Mouse (Mus musculus) CH12.LX (cell line): ENCODE data around the gene Pepd. TPM values are rescaled to one million over a fixed set of nuclear protein-coding genes. Genes with fewer than 3 reads are reported as not detected.

Experiments used
- DNase-seq: peaks from one replicate; pipeline ENCODE4 v3.0.0-alpha.2; 2013; ENCODE audit errors: extremely low read depth
- H3K27ac ChIP-seq: 2 replicates; pipeline ENCODE4 v1.5.1; 2012; ENCODE audit warnings: low read depth, mild to moderate bottlenecking, control low read depth, moderate library complexity; ENCODE audit not compliant: insufficient read depth
- H3K27me3 ChIP-seq: replicated peaks from 2 replicates; pipeline ENCODE3; 2012; ENCODE audit warnings: inconsistent platforms
- H3K36me3 ChIP-seq, 2 experiments: replicated peaks in 1 of 2; 2 replicates each; pipeline versions ENCODE3 to v1.6.1; 2012; ENCODE audit warnings: inconsistent platforms in 1 of 2, low read length in 1 of 2, mild to moderate bottlenecking in 1 of 2, mixed read lengths in 1 of 2, moderate library complexity in 1 of 2; ENCODE audit not compliant: control insufficient read depth in 1 of 2, insufficient read depth in 1 of 2
- H3K4me1 ChIP-seq, 2 experiments: 2 replicates each; pipeline ENCODE4 v1.6.1; 2012; ENCODE audit warnings: inconsistent platforms in 1 of 2, moderate library complexity in 1 of 2; ENCODE audit not compliant: insufficient read depth in 2 of 2, control insufficient read depth in 1 of 2
- H3K4me2 ChIP-seq: 2 replicates; pipeline ENCODE4 v1.6.1; 2012; ENCODE audit warnings: low read depth, mild to moderate bottlenecking, control low read depth; ENCODE audit not compliant: poor library complexity, insufficient read depth, severe bottlenecking
- H3K4me3 ChIP-seq, 3 experiments: fragments of 150-350 bp in 1 of 3; sonication (generic) in 1 of 3; replicated peaks in 1 of 3; 2 replicates each; pipeline versions ENCODE3 to v1.5.1; 2011 to 2012; ENCODE audit warnings: low read depth in 2 of 3, low read length in 2 of 3, mild to moderate bottlenecking in 2 of 3, moderate library complexity in 2 of 3, control low read depth in 1 of 3, improper control_type of control experiment in 1 of 3, inconsistent platforms in 1 of 3, mixed read lengths in 1 of 3; ENCODE audit not compliant: poor library complexity in 1 of 3
- H3K79me2 ChIP-seq: replicated peaks from 2 replicates; pipeline ENCODE4 v1.6.1; 2012; ENCODE audit warnings: mild to moderate bottlenecking, moderate library complexity; ENCODE audit not compliant: control insufficient read depth, poor library complexity, insufficient read depth, severe bottlenecking; ENCODE audit errors: extremely low read depth
- H3K9ac ChIP-seq: 2 replicates; pipeline ENCODE4 v1.6.1; 2012; ENCODE audit warnings: low read depth, mild to moderate bottlenecking, control low read depth, moderate library complexity; ENCODE audit not compliant: insufficient read depth
- H3K9me3 ChIP-seq: replicated peaks from 2 replicates; pipeline ENCODE3; 2012; ENCODE audit warnings: low read length, inconsistent platforms, mixed read lengths
- CHD2 ChIP-seq: IDR thresholded peaks from 2 replicates; pipeline ENCODE4 v1.6.1; 2011; ENCODE audit warnings: low read length, improper control_type of control experiment
- E2F4 ChIP-seq: IDR thresholded peaks from 2 replicates; pipeline ENCODE4 v1.6.1; 2011; ENCODE audit warnings: low read depth, low read length, improper control_type of control experiment; ENCODE audit not compliant: insufficient replicate concordance
- ETS1 ChIP-seq: conservative IDR thresholded peaks from 2 replicates; pipeline ENCODE4 v1.6.1; 2012; ENCODE audit warnings: low read depth, mild to moderate bottlenecking, inconsistent platforms, low read length, improper control_type of control experiment, moderate library complexity
- GABPA ChIP-seq: IDR thresholded peaks from 2 replicates; pipeline ENCODE4 v1.6.1; 2012; ENCODE audit warnings: low read depth, low read length, improper control_type of control experiment, inconsistent platforms; ENCODE audit not compliant: insufficient replicate concordance
- HCFC1 ChIP-seq: IDR thresholded peaks from 2 replicates; pipeline ENCODE4 v1.6.1; 2012; ENCODE audit warnings: low read depth, mild to moderate bottlenecking, inconsistent platforms, low read length, improper control_type of control experiment
- MAX ChIP-seq: IDR thresholded peaks from 2 replicates; pipeline ENCODE4 v1.6.1; 2011; ENCODE audit warnings: low read length, improper control_type of control experiment
- NELFE ChIP-seq: IDR thresholded peaks from 2 replicates; pipeline ENCODE4 v1.6.1; 2011; ENCODE audit warnings: low read depth, low read length, improper control_type of control experiment
- NRF1 ChIP-seq: IDR thresholded peaks from 2 replicates; pipeline ENCODE4 v1.6.1; 2014; ENCODE audit warnings: low read depth, mild to moderate bottlenecking, inconsistent platforms, low read length, improper control_type of control experiment, moderate library complexity
- PAX5 ChIP-seq: IDR thresholded peaks from 2 replicates; pipeline ENCODE4 v1.6.1; 2012; ENCODE audit warnings: low read length, inconsistent platforms, mixed read lengths
- RCOR1 ChIP-seq: conservative IDR thresholded peaks from 2 replicates; pipeline ENCODE4 v1.6.1; 2012; ENCODE audit warnings: low read depth, mild to moderate bottlenecking, inconsistent platforms, low read length, improper control_type of control experiment
- SIN3A ChIP-seq: IDR thresholded peaks from 2 replicates; pipeline ENCODE4 v1.6.1; 2012; ENCODE audit warnings: low read length, improper control_type of control experiment, inconsistent platforms
- TCF12 ChIP-seq: IDR thresholded peaks from 2 replicates; pipeline ENCODE4 v1.6.1; 2014; ENCODE audit warnings: low read depth, mild to moderate bottlenecking, inconsistent platforms, low read length, improper control_type of control experiment
- USF1 ChIP-seq: IDR thresholded peaks from 2 replicates; pipeline ENCODE4 v1.6.1; 2014; ENCODE audit warnings: low read depth, mild to moderate bottlenecking, inconsistent platforms, low read length, improper control_type of control experiment
- ZKSCAN1 ChIP-seq: IDR thresholded peaks from 2 replicates; pipeline ENCODE4 v1.6.1; 2012; ENCODE audit warnings: low read depth, inconsistent platforms, low read length, improper control_type of control experiment, borderline replicate concordance
- ZMIZ1 ChIP-seq: IDR thresholded peaks from 2 replicates; pipeline ENCODE4 v1.6.1; 2012; ENCODE audit warnings: low read depth, mild to moderate bottlenecking, inconsistent platforms, low read length, improper control_type of control experiment
- dilution Hi-C: fragments of 300-500 bp; cut with MboI; formaldehyde crosslinking; loops from 2 replicates; pipeline ENCODE4 v1.14.3; 2020; ENCODE audit warnings: low sequenced_read_pairs; ENCODE audit not compliant: extremely low pct_unique_long_range_greater_than_20kb, extremely low pct_ligation_motif_present
- in situ Hi-C: fragments of 300-500 bp; cut with MboI; formaldehyde crosslinking; loops from 3 replicates; pipeline ENCODE4 v1.14.3; 2019; ENCODE audit warnings: low sequenced_read_pairs, low pct_ligation_motif_present, low pct_unique_long_range_greater_than_20kb, mixed read lengths
- polyA plus RNA-seq: library from polyadenylated mRNA; unstranded; fragments of >175 nt; gene quantifications from 2 replicates; pipeline ENCODE4 v1.2.1, GENCODE M21; 2012; ENCODE audit warnings: low read depth; ENCODE audit not compliant: insufficient read length
- total RNA-seq, 2 experiments: library from RNA; depleted of rRNA; stranded (reverse); fragments of 300-350 nt in 1 of 2; fragments of >200 nt in 1 of 2; gene quantifications; 2 replicates each; pipeline ENCODE4 v1.2.3; 2012 to 2014

Gene Pepd
- total and polyA plus RNA-seq, 3 experiments: 52.4 to 68.3 (median 53.5) TPM

DNA sequence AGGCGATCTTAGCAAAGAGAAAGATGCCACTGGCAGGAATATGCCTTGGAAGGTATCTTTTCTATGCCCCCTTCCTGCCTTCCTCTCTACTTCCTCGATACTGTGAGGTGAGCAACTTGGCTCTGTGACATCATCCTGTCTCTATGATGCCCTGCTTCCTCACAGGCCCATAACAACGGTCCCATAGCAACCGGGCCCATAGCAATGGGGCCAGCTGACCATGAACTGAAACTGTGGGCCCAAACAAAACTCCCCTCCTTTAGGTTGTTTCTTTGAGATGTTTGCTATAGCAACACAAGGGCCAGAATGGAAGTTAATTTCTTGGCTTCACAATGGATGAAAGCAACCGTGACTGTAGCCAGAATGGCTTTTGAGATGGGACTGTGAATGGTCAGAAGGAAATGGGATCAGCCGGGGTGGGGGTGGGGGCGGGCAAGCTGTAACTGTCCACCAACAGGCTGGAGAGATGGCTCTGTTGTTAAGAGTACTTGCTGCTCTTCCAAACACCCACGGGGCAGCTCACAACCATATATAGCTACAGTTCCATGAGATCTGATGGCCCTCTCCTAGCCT is 154.5 kb downstream of the Pepd start:
- H3K4me1 ChIP-seq: peaks cover 8 to 12% of the 10 kb centered on the region in 2 experiments
- no peaks in the 10 kb centered on the region for H3K9me3 ChIP-seq
- H3K27ac ChIP-seq: no peak overlapping the region
- no peaks in the 10 kb centered on the region for H3K36me3 ChIP-seq
- no peak overlapping the region for H3K9ac ChIP-seq
- H3K4me3 ChIP-seq: no peak overlapping the region
- TF ChIP-seq E2F4 (no peak), PAX5 (no peak), NRF1 (no peak)
- no peaks in the 10 kb centered on the region for H3K27me3 ChIP-seq
- in situ Hi-C loops (no loop called here), dilution Hi-C loops (no loop called here)
- DNase-seq: no peak
- H3K4me2 ChIP-seq: no peak overlapping the region
- H3K79me2 ChIP-seq: no peaks in the 10 kb centered on the region

- Histone ChIP-seq H3K79me2 (no peaks in the 10 kb centered on the region), H3K4me1 (no peaks in the 10 kb centered on the region), H3K4me2 (no peak overlapping the region), H3K27ac (no peak overlapping the region), H3K27me3 (no peaks in the 10 kb centered on the region), H3K36me3 (no peaks in the 10 kb centered on the region), H3K4me3 (no peak overlapping the region), H3K9ac (no peak overlapping the region), H3K9me3 (no peaks in the 10 kb centered on the region)
- DNase-seq: no peak
- dilution Hi-C loops: no loop called here
- in situ Hi-C loops: no loop called here
- no peak for TF ChIP-seq SIN3A
- TF ChIP-seq GABPA: no peak
- TF ChIP-seq CHD2: no peak
- TF ChIP-seq TCF12: no peak
- no peak for TF ChIP-seq PAX5
- TF ChIP-seq MAX: no peak
- no peak for TF ChIP-seq USF1
- no peak for TF ChIP-seq HCFC1
- no peak for TF ChIP-seq NELFE
- no peak for TF ChIP-seq ZMIZ1
- no peak for TF ChIP-seq RCOR1
- no peak for TF ChIP-seq ZKSCAN1
- no peak for TF ChIP-seq ETS1
Observed at GRCm38 (mm10) chr7:35076645-35077044, 164.5 kb downstream of the Pepd start.
